Mouse (Mus musculus): ENCODE measurements at regions not wholly inside any gene's neighbourhood (a gene's known extent, or its start where the extent isn't known, plus 50 kb on each side); places are given as distances from the start of the nearest gene placed in this dataset.

DNA sequence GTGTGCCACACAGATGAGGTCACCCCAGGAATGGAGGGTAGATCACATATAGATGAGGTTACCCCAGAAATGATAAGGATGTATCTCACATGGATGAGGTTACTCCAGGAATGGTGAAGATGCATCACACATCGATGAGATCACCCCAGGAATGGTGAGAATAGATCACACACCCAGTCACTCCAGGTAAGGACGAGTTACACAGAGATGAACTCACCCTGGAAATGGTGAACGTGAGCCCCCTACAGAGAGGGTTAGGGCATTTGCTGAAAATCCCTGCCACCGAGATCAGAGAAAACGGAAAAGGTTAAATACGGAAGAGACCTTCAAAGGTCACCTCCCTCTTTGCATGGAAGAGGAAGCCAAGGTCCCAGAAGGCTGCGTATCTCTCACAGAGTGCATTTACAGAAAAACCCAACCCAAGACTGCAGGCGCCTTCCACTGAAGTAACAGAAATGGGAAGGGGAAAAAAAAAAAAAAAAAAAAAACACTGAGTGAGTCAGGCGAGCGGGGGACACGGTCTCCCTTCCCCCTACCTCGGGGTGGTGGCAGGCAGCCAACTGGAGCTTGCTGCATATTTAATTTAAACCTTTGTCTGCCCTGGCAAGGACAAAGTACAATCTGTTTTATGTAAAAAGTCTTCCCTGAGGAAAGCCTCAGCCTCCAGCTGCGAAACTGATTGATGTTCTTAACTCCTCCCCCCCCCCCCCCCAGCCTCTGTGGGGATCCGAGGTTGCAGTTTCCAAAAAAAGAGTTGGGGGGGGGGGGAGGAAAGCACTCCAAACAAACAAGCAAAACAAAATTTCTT, 175.8 kb upstream of the Jmjd1c start:
- intact Hi-C loops (cut with DNase I): loop anchor here (1.0 to 5.0 kb wide), 2 partner anchors 82 to 176 kb away; partner anchors contain the start of genes Jmjd1c and Reep3
- peak; percentile 60 to 67 for DNase-seq (ENCODE audit: low spot score in 2 of 2)

DNA sequence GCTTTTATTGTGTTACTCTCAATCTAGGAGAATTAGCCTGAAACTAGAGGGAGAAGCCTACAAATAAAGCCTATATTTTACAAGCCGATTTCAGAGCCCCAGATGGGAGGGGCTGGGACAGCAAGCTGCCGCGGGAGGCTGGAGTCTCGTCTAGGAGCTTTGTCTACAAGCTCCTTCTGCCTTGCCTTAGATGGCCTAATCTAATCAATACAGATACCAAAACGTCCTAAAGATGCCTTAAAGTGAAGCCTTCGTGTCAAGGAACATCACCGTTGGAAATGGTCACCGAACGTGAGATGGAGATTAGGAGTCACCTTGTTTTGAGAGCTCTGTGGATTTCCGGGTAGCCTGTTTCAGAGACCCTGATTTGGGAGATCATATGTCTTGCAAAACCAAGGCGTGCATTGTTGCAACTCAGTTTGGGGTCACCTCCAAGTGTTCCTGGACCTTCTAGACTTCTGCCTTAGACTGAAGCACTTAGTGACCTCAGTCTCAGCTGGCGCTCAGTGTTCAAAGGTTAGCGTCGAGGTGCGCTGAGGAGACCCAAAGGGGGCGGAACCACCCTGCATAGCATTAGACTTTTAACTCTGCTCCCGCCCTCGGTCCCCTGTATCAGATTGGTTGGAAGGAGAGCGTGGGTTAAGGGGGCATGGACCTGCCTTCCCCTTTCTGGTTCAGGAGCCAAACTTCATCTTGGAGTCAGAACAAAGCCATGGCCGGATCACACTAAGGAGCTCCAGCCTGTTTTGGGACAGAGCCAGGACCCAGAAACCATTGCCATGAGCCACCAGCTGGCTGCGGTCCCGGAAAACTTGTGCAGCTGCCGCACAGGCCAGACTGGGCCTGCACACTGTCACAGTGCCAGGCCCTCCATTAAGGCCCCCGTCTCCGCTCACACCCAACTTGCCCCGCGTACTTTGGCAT, 174.9 kb upstream of the Jmjd1c start:
- DNase-seq (ENCODE audit: low spot score in 2 of 2): peak; percentile 79 to 83
- intact Hi-C loops (cut with DNase I): loop anchor here (1.0 to 5.0 kb wide), 2 partner anchors 81 to 175 kb away; partner anchors contain the start of genes Jmjd1c and Reep3

DNA sequence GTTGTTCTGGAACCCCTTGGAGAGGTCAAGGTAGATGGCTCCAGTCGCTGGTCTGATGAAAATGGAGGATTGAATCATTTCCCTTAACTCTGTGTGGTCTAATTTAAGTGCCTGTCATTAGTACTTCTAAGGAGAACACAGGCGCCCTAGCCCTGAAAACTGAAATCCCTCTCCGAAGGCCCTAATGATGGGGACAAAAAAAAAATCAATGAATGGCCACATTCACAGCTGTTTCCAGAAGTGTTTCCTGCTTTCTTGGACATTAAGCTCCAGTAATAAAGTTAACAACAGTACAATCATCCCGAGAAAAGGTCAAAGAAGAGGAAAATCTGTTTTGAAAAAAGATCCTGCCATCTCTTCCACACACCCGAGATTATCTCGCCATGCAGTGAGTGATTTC, 174.1 kb upstream of the Jmjd1c start:
- intact Hi-C loops (cut with DNase I): loop anchor here (5.0 kb wide), 1 partner anchor 81 kb away; no protein-coding TSS in a partner anchor

DNA sequence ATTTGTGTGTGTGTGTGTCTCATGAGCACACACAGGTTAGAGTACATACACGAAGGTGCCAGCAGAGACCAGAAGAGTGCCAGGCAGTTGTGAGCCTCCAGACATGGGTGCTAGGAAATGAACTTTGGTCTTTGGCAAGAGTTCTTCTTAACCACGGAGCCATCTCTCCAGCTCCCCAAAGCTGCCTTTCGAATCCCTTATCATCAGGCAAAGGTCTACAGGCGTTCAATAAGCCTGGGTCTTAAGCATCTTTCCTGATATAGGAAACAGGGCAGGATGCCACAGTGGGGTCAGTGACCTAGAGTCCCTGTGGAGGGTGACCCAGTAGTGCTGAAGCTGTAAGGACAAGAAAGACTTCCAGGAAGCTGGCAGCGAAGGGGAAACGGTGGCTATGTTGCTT, 173.6 kb upstream of the Jmjd1c start:
- no peak for DNase-seq (ENCODE audit: low spot score in 2 of 2)
- intact Hi-C loops (cut with DNase I): loop anchor here (5.0 kb wide), 1 partner anchor 80 kb away; no protein-coding TSS in a partner anchor

More for the DNA sequence above, 174.1 kb upstream of the Jmjd1c start:
- DNase-seq (ENCODE audit: low spot score in 2 of 2): no peak

DNA sequence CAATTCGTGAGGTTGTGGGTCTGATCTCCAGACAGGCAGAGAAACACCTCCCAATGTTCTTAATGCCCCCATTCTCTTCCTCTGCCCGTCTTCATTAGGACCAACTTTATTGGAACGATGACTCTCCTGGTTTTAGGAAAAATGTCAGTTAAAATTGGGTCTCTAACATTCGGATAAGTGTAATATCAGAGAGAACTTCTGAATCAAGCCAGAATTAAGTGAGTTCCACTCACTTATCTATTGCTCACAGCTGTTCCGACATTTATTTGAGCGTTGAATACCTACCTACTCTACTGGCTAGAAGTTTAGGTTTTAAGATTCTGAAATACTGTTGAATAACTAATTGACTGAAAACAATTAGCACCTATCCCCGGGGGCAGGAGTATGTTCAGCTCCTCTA, 172.0 kb upstream of the Jmjd1c start:
- DNase-seq (ENCODE audit: low spot score in 2 of 2): no peak
- intact Hi-C loops (cut with DNase I): loop anchor here (5.0 kb wide), 1 partner anchor 78 kb away; no protein-coding TSS in a partner anchor

DNA sequence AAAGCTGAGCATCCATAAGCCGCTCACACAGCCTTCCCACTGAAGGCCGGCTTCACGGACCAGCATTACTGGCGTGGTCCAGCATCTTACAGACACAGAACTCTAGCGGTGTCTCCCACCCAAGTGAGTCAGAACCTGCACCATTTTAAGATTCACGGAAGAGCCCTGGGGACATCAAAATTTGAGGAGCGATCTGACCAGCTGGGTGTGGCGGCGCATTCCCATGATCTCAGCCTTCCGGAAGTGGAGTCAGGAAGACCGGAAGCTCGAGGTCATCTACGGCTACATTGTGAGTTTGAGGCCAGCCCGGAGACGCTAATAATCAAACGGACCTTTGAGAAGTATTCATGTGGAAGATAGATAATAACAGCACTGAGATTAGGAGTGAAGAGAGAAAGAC, 171.5 kb upstream of the Jmjd1c start:
- intact Hi-C loops (cut with DNase I): loop anchor here (5.0 kb wide), 1 partner anchor 78 kb away; no protein-coding TSS in a partner anchor

DNA sequence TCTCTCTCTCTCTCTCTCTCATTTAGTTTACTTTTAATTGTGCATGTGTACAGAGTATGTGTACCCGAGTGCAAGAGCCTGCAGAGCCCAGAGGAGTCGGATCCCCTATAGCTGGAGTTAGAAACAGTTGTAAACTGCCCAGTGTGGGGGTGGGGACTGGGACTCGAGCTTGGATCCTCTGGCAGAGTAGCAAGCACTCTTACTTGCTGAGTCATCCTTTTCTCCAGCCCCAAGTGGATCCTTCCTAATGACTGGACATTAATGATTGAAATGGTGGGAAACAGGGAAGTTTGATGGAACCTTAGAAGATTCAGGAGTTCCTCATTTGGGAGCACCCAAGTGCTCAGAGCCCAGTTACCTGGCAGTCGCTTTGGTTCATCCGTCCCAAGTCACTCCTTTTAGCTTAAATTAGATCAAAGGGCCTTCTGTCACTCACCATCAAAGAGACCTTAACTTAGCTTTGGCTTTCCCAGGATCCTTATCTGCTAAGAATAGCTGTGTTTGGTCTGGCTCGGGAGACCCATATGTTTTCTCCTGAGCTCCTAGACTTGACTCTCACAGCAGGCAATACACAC, 170.3 kb upstream of the Jmjd1c start:
- intact Hi-C loops (cut with DNase I): no loop called here
- no peak for DNase-seq (ENCODE audit: low spot score in 2 of 2)

More for the DNA sequence above, 171.5 kb upstream of the Jmjd1c start:
- DNase-seq (ENCODE audit: low spot score in 2 of 2): no peak

DNA sequence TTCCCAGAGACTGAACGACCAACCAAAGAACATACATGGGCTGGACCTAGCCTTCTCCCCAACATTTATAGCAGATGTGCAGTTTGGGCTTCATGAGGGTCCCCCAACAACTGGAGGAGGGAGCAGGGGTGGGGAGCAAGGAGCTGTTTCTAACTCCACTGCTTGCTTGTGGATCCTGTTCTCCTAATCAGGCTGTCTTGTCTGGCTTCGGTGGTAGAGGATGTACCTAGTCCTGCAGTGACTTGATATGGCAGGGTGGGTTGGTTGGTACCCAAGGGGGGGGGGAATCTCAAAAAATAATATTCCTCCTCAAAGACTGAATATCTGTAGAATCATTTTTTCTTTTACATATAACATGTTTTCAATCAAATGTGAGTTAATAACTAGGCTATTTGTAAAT, 168.3 kb upstream of the Jmjd1c start:
- intact Hi-C loops (cut with DNase I): no loop called here
- DNase-seq (ENCODE audit: low spot score in 2 of 2): no peak

DNA sequence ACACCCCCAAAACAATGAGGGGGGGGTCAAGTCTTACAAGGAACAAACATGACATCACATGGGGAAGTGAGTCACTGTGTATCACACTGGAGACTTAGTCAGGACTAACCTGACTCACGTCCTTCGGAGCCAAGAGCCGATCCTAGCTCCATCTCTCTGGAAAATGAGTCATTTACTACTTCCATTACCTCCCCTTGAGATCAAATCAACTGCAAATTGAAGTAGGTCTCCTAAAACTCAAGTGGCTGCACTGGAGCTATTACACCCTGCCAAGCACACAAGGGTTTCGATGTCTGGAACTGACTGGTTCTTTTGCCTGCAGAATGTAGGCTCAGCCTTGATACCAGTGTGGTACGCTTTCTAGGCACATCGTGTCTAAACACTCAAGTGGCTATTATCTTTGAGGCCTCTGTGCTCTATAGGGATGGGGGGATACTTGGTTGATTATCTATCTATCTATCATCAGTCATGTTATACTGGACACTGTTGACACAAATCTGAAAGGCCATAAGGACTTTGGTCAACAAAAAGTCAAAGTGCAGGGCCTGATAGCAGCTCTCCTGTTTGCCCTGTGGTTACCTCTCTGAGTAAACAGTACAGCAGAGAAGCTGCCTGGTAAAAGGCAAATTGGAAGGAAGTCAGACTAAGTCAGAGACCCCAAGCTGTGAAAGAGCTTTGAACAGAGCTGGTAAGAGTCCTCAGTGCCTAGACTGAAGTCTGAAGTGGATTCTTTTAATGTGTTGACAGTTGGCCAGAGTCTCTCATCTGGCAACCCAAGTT, 167.5 kb upstream of the Jmjd1c start:
- intact Hi-C loops (cut with DNase I): no loop called here
- no peak for DNase-seq (ENCODE audit: low spot score in 2 of 2)

DNA sequence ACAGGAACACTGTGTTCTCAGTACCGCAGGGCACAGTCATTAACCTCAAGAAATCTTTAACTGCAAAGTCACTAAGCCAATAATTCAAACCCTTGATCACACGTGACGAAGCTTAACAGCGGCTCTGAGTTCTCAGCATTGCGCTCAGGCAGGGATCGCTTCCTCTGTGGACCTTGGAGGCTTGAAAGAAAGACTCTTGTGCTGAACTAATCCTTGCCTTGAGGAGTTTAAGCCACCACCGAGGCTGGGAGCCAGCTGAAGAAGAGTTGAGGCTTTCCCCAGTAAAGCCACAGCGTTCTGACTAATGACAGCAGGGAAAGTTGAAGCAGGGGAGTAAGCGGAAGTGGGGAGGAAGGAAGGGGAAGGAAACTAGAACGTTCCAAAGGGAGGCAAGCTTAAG, 165.4 kb upstream of the Jmjd1c start:
- intact Hi-C loops (cut with DNase I): no loop called here
- no peak for DNase-seq (ENCODE audit: low spot score in 2 of 2)

DNA sequence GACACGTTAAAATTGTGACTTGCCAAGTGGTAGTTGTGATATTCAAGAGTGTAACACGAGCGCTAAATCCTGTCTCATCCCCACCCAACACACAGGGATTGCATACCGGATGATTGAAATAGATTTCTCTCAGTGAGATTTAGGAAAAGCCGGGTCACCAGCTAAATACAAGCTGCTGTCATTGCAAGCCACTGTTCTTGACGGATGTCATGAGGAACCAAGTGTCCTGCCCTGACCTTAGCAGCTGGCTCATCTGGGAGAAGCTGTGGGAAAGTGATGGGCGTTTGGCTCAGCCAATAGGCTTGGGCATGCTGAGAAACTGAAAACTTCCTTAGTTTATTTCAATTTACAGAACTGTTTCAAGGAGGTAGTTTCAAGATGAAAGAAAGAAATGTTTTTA, 164.4 kb upstream of the Jmjd1c start:
- no peak for DNase-seq (ENCODE audit: low spot score in 2 of 2)
- intact Hi-C loops (cut with DNase I): no loop called here

DNA sequence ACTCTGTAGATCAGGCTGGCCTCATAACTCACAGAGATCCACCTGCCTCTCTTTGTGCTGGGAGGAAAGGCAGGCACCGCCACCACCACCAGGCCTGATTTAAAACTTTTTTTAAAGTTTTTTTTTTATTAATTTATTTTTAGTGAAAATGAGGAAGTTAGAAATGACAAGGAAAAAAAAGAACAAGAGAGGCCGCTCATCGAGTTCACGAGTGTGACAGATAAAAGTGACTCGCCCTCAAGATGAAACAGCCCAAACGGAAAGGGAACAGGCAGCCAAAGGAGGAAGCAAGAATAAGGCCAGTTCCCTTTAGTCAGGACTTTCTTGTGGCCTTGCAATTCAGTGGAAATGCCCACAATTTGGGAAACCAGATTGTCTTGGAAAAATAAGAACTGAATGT, 163.4 kb upstream of the Jmjd1c start:
- intact Hi-C loops (cut with DNase I): no loop called here
- no peak for DNase-seq (ENCODE audit: low spot score in 2 of 2)

DNA sequence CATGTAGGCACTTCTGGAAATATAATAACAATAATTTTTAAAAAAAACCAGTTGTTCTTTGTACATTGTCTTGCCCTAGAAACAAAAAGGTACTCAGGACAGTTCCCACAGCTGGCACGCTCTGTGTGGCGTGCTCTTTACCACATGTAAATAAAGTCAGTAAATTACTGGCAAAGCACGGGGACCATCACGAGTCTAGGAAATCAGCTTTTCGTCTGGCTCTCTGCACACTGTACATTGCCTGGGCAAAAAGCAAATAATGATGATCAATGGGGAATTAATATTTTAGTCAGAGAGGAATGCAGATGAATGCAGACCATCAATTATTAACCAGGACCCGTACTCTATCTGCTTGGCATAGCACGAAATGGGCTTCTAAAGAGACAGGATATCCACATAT, 162.2 kb upstream of the Jmjd1c start:
- DNase-seq (ENCODE audit: low spot score in 2 of 2): no peak
- intact Hi-C loops (cut with DNase I): no loop called here

DNA sequence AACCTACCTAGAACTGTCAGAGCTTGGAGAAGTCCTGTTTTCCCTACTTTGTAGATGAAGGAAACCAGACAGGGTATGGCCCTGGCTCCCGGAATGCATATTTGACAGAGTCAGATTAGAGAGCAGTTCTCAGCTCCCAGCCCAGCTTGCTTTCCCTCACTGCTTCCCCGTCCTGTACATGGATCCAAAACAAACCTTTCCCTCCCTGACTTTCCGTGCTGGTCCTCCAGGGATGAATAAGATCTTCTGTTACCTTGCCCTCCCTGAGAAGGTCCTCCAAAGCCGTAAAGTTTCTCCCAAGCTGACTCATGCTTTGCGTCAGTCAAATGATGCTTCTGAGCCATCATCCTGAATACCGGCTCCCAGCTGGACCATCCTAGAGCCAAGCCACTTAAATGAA, 160.2 kb upstream of the Jmjd1c start:
- no peak for DNase-seq (ENCODE audit: low spot score in 2 of 2)
- intact Hi-C loops (cut with DNase I): no loop called here

DNA sequence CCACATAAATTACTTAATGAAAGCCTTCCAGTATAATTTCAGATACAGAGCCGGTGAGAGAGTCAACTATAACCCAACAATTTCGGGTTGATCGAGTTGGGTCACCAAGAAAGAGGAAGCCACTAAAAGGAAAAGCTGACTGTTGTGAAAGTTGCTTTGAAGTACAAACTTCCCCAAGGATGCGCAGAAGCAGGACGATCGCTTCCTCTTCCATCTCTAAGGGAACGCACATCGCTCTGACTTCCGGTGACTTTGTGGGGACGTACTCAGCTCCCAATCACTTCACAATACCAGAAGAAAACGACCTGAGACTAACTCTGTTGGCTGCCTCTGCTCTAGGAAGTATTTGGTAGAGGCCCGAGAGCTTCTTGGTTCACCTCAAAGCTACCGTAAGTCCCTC, 158.8 kb upstream of the Jmjd1c start:
- intact Hi-C loops (cut with DNase I): no loop called here
- DNase-seq (ENCODE audit: low spot score in 2 of 2): no peak

DNA sequence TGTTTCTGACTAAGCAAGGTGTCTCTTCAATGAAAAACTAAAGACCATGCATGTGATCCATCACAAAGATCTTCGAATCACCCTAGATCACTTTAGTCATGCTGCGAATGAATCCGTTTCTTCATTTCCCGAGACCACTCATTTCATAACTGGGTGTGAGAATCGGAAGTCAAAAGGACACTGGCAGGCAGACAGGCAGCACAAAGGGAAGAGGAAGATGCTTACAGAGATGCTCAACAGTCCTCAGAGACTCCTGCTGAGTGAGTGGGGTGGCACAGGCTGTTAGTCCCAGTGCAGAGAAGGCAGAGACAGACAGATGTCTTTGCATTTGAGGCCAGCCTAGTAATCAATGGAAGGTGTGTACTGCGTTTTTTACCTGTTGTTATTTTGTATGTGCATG, 155.6 kb upstream of the Jmjd1c start:
- intact Hi-C loops (cut with DNase I): no loop called here
- DNase-seq (ENCODE audit: low spot score in 2 of 2): no peak

DNA sequence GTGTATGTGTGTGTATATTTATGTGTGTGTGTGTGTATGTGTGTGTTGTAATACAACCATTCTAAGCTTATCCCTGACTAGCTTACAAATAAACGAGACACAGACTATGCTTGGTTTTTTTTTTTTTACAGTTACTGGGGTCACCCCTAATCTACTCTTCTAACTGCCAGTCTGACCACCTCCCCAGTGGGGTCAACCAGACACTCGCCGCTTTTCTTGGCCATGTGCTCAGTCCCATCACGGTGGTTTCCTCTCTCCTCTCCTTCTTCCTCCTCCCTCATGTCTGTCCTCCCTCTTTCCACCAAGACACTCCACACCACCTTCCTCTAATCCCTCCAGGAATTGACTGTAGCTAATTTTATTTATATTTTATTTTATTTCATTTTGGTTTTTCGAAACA, 155.0 kb upstream of the Jmjd1c start:
- no peak for DNase-seq (ENCODE audit: low spot score in 2 of 2)
- intact Hi-C loops (cut with DNase I): no loop called here

DNA sequence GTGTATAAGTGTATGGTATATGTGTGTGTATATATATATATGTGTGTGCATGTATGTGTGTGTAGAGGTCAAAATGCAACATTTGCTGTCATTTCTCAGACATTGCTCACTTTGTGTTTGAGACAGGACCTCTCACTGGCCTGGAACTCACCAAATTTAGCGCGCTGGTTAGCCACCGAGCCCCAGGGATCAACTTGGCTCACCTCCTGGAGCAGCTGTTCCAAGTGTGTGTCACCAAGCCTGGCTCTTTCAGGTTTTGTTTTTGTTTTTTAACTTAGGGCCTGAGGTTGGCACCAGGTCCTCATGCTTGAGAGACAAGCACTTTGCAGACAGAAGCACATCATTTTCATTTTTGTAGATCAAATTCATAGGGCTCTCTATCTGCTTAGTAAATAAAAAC, 154.0 kb upstream of the Jmjd1c start:
- intact Hi-C loops (cut with DNase I): no loop called here

DNA sequence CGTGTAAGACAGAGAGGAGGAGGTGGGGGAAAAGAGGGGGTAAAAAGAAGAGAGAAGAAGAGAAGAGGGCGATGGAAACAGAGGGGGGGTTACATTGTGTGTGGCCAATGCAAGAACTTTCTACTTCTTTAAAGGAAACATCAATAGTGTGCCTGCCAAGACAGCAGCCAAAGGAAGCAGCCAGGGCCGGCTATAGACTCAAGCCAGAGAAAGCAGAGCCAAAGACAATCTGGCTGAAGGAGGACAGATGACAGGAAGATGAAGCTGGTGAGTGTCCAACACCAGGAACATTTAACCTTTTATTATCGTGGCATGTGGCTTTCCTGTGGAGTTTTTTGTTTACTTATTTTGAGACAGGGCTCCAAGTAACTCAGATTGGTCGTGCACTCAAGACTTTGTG, 152.1 kb upstream of the Jmjd1c start:
- no peak for DNase-seq (ENCODE audit: low spot score in 2 of 2)
- intact Hi-C loops (cut with DNase I): no loop called here

More for the DNA sequence above, 154.0 kb upstream of the Jmjd1c start:
- no peak for DNase-seq (ENCODE audit: low spot score in 2 of 2)
